Mouse (Mus musculus) cerebellum, adult 11 months (tissue): ENCODE data around the gene Slc39a10.
"Not testable (repeated sequence)": the region's sequence is repeated elsewhere in the genome, so short reads cannot be mapped to it uniquely, and the experiment has no call there.

ENCODE experiments used
- DNase-seq: peaks from one replicate; pipeline ENCODE4 v3.0.0; 2022

Gene Slc39a10

GRCm38 (mm10) chr1:46863434-46863833, 29.2 kb downstream of the Slc39a10 start:
- DNase-seq: no peak

DNA sequence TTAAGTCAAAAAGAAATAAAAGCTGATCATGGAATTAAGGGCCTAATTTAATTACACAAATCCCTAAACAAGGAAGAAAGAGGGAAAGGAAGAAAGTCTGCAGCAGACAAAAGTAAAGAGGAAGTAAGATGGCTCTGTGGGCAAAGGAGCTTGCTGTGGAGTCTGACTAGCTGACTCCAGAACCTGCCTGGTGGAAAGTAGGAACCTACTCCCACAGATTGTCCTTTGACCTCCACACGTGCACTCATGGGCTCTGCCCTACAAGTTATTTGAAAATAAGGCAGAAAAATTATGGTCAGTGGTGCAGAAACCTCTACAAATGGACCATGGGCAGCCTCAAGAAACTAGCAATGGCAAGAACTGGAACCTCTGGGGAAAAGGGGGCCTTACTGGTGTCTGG, 32.6 kb downstream of the Slc39a10 start:
- DNase-seq: no peak

- DNase-seq: no peak
Measured at GRCm38 (mm10) chr1:46858579-46858978, 34.1 kb downstream of the Slc39a10 start.

DNA sequence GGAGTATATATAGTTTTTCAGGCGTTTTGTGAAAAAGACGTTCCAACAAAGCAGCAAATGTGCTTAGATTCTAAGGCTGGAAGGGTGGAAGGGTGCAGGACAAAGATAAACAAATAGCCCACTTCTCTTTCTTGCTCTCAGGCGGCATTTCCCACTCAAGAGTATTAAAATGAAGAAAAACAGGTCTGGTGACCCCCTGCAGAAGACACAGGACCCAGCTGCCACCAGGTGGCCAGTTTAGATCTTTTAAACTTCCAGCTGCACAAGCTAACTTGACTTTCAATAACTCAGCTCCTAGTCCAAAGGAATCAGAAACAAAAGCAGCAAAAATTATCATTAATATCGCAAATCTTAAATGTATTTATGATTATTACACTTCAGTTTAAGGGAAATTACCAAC, 36.2 kb downstream of the Slc39a10 start:
- no peak for DNase-seq

GRCm38 (mm10) chr1:46854036-46854900, 38.4 kb downstream of the Slc39a10 start:
- DNase-seq: no peak

DNA sequence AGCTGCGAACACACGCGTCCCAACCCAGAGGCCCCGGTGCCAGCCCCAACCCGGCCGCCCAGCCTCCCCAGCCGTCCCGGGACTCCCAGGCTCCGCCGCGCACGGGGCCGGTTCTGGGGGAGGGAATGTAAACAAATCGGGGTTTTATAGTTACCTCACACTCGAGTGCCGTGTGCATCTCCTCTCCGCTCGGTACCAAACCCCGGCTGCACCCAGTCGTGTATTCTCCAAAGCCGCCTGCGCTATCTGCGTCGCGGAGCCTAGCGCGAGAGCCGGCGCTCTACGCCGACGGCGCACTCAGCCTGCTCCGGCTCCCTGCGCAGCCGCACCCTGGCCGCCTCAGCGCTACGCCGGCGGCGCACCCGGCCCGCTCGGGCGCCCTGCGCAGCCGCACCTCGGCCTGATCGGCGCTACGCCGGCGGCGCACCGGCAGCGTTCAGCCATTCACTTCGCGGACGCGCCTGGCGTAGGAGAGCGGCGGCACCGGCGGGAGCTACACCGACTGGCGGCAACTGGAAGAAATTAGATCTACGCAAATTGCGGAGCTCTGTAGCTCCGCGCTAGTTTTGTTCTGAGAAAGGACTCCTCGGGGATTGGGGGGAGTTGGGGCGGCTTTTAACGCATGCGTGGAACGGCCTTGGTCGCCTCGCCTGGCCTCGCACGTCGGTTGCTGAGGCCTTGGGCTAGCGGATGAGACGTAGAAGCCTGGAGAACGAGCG, 39.2 kb downstream of the Slc39a10 start:
- DNase-seq: peak; percentile 99

GRCm38 (mm10) chr1:46852600-46853272, 39.9 kb downstream of the Slc39a10 start:
- peak; percentile 58 for DNase-seq

GRCm38 (mm10) chr1:46852216-46852599, 40.4 kb downstream of the Slc39a10 start:
- DNase-seq: no peak

DNA sequence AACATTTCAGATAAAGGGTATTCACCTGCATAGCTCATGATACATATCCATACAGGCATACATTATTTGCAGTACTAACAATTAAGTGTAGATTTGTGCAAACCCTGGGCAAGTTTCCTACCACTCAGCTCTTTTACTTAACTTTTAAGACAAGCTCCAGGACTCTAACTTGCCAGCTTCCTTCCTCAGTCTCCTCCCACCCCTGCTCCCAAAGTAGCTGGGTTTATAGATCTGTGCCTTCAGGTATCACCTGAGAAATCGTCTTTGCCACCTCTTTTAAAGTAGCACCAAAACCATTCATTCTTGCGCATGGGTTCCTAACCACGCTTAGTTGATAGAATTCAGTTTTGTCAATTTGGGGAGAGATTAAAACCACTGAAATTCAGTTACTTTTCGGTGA, 41.1 kb downstream of the Slc39a10 start:
- DNase-seq: no peak

- peak; percentile 49 for DNase-seq
Measured at GRCm38 (mm10) chr1:46849758-46850157, 42.9 kb downstream of the Slc39a10 start.

DNA sequence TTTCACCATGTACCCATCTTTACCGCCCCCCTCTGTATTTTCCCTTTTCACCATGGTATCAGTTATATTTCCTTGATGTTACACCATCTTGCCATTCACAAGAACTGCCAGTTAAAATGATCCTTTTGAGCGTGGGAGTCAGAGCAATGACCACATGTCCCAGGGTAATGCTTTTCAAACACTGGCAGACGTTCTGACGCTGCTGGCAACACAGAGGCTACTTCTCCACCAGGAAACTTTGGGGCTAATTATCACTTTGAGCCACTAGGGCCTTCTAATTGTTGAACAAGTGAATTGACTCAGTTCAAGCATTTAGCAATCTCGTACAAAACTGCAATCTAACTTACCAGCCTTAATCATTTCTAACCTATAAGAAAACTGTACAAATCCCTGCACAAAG, 47.4 kb downstream of the Slc39a10 start:
- DNase-seq: no peak

DNA sequence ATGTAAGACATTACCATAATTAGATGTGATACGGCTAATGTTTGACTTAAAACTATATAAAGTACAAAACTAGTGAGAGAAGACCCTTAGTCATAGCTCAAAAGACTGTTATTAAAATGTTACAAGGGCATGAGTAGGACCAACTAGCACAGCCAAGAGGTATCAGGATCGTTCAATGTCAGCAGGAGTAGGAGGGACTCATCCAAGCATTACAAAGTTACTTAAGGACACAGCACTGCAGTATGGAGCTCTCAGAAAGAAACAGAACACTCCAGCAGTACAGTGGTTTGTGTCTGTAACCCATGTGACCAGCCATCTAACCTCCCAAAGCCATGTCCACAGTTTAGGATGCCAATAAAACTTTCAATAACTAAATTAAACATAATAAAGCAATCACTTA, 48.4 kb downstream of the Slc39a10 start:
- no peak for DNase-seq

GRCm38 (mm10) chr1:46843406-46843805, 49.2 kb downstream of the Slc39a10 start:
- no peak for DNase-seq

GRCm38 (mm10) chr1:46831927-46832326, 60.7 kb downstream of the Slc39a10 start:
- no peak for DNase-seq

GRCm38 (mm10) chr1:46830066-46830843, 62.4 kb downstream of the Slc39a10 start:
- no peak for DNase-seq

DNA sequence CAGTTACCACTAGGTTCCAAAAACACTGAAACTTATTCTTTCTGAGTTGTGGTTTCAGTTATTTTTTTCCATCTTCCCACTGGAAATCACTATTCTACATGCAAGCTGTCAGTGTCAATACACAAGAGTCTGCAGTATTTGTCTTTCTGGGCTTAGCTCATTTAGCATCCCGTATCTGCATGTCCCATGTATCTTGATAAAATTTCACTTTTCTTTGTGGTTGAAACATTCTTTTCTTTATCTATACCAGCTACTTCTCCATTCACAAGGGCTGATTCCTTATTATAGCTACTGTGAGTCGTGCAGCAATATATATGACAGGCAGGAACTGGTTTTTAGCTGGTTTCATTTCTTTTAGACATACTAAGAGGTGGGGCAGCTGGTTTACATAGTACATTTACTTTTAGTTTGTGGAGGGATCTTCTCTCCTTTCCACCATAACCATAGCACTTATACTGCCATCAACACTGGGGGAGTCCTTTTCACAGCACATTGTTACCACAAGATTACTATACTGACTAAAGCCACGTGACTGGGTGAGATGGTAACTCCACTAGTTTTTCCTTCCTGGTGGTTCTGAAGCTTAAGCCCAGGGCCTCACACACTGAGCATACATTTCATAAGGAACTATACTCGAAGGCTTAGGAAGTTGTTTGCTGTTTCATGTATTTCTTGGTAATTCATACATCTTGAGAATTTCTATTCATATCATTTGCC, 70.2 kb downstream of the Slc39a10 start:
- DNase-seq: no peak

GRCm38 (mm10) chr1:46817934-46818333, 74.7 kb downstream of the Slc39a10 start:
- no peak for DNase-seq

DNA sequence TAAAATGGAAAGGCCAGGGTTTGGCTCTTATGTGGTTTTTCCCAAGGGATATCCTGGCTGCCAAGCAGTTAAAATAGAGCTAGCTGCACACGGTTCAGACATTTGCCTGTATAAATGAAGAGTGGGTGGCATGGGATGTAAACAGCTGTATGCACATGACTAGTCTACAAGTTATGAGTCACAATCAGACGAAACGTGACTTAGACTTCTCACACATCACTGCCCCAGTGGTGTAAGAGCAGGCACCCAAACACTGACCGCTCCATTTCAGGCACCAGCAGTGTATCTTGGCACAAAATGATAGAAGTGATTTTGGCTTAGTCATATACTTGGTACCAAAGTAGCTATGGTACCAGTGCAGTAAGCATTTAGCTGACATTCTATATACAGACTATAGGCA, 84.0 kb downstream of the Slc39a10 start:
- DNase-seq: not testable (repeated sequence)

GRCm38 (mm10) chr1:46805074-46805473, 87.6 kb downstream of the Slc39a10 start:
- no peak for DNase-seq

DNA sequence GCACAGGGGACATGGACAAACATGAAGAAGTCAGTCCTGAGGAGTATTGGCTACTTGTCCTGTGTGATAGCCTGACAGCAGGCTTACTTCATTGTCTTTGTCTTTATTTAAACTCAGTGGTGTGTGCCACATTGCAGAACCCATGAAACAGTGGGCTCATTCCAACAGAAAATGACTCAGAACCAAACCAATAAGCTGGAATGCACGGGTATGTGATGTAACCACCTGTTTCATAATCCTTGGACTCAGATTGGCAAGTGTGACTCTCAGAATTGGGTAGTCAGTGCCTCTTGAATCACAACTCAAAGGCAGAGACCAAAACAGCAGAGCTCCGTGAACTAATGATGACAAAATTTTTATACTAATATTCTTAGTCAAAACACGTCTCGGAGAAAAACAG, 110.4 kb downstream of the Slc39a10 start:
- not testable (repeated sequence) for DNase-seq

DNA sequence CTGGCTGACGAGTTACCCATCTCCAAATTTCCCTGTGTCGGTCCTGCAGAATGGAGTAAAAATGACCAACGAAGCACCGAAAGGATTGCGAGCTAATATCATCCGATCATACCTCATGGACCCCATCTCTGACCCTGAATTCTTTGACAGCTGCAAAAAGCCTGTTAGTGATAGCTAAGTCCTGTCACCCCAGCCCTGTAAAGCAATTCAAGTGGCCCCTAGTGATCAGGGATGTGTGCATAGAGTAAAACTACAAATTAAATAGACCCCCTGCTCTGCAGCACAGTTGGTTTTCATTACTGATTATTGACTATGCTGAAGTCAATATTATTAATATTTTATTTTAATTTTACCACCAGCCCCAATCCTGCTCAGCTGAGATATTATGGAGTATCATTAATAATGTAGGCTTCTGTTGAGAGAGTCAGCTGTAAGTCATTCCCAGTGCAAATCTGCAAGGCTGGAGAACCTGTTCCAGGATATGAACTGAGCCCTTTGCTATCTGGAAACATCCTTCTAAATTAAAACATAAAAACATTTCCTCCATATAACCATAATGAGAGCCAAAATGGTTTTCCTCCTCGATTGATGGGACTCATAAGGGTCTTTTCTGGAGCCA, 122.5 kb downstream of the Slc39a10 start:
- DNase-seq: not testable (repeated sequence)

DNA sequence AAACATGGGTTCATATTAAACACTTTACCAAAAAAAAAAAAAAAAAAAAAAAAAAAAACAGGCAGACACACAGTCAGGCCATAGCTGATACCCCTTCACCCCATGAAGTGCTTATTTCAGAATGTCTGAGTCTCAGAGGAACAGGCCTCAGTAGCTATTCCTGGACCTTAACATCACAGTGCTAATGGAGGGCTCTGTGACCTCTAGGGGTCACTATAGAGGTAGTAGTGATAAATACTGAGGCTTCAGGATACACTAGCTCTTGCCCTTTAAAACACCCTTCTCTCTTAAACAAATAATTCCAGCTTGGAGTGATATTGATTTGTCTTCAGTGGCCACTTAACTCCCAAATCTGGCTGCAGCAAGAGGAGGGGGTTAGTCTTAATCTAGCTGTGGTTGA, 123.3 kb downstream of the Slc39a10 start:
- not testable (repeated sequence) for DNase-seq
